Mouse (Mus musculus) T-helper 1 cell (primary cell): ENCODE data around the gene Pramel4.
"Not testable (repeated sequence)": the region's sequence is repeated elsewhere in the genome, so short reads cannot be mapped to it uniquely, and the experiment has no call there.

Source experiments
- in situ Hi-C: fragments of 300-600 bp; cut with MboI, MseI; formaldehyde crosslinking; loops from one replicate; pipeline ENCODE4 v1.15.1; 2025; ENCODE audit warnings: high pct_unique_total_duplicates

Gene Pramel4

DNA sequence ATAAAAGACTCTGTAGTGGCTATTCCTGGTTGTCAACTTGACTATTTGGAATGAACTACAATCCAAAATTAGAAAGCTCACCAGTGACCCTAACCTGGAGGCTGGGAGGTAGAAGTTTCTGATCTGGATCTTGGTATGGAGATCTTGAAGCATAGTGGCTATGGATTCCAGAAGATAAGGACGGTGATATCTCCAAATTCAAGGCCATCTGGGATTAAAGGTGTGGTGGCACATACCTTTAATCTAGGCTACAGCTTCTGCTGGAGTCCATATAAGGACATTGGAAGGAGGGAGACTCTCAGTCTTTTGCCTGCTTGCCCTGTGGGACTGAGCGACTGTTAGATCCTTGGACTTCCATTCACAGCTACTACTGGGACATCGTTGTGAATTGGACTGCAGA is at the start of gene Pramel4:
TSS of gene Pramel4 (plus strand) at position 301 of the 400 bp plus-strand sequence.
- in situ Hi-C loops: not testable (repeated sequence)

DNA sequence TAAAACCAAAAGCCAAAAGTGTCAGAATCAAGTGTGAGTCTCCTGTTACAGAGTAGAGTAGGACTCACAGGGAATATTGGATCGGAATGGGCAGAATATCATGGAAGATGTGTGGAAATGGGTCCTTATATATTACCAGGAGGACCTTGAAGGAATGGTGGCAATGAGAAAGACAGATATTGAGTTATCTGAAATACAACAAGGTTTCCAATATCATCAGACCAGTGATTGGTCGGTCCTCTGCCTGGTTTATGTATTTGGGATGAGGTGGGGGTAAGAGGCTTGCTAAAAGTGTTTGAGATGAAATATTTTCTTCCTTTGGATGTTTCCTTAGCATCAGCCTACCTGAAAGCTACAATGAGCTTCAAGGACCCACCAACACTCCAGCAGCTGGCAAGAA is 47.2 kb downstream of the Pramel4 start, which contains the start of gene Gm13102:
TSS of gene Gm13102 (plus strand) at position 301 of the 400 bp plus-strand sequence.
- in situ Hi-C loops: not testable (repeated sequence)
